Mouse (Mus musculus) stomach, postnatal 0 days (tissue): ENCODE measurements around the gene Cox8a. TPM values are rescaled to one million over a fixed set of nuclear protein-coding genes. Genes with fewer than 3 reads are reported as not detected.
A peak's percentile ranks its signal among the peaks of the same experiment; 100 is the strongest.

ENCODE experiments used
- ATAC-seq: fragments of 200-750 bp; cut with Nextera tagmentation; 2 replicates; pipeline ENCODE4 v1.8.0; 2017; ENCODE audit not compliant: low FRiP score, low TSS enrichment
- DNase-seq: peaks from one replicate; pipeline ENCODE4 v3.0.0-alpha.2; 2016; ENCODE audit warnings: low spot score
- H3K27ac ChIP-seq: fragments of 300-500 bp; sonication (generic); replicated peaks from 2 replicates; pipeline ENCODE4 v1.5.1; 2014; ENCODE audit warnings: mild to moderate bottlenecking, control low read depth
- H3K27me3 ChIP-seq: fragments of 300-500 bp; sonication (generic); 2 replicates; pipeline ENCODE4 v1.6.1; 2014; ENCODE audit warnings: low read length; ENCODE audit not compliant: control insufficient read depth, insufficient read depth
- H3K36me3 ChIP-seq: fragments of 300-500 bp; sonication (generic); 2 replicates; pipeline ENCODE4 v1.6.1; 2014; ENCODE audit warnings: low read length, mixed read lengths; ENCODE audit not compliant: control insufficient read depth, insufficient read depth
- H3K4me1 ChIP-seq: fragments of 300-500 bp; sonication (generic); replicated peaks from 2 replicates; pipeline ENCODE4 v1.6.1; 2014; ENCODE audit warnings: antibody characterized with exemption; ENCODE audit not compliant: control insufficient read depth, insufficient read depth
- H3K4me2 ChIP-seq: fragments of 300-500 bp; sonication (generic); replicated peaks from 2 replicates; pipeline ENCODE4 v1.6.1; 2014; ENCODE audit warnings: low read depth, mild to moderate bottlenecking, control low read depth, moderate library complexity
- H3K4me3 ChIP-seq: fragments of 300-500 bp; sonication (generic); 2 replicates; pipeline ENCODE4 v1.5.1; 2014; ENCODE audit warnings: low read depth, low read length, control low read depth
- H3K9ac ChIP-seq: fragments of 300-500 bp; sonication (generic); 2 replicates; pipeline ENCODE4 v1.6.1; 2014; ENCODE audit warnings: mild to moderate bottlenecking, low read length, control low read depth, mixed read lengths
- H3K9me3 ChIP-seq: fragments of 300-500 bp; sonication (generic); 2 replicates; pipeline ENCODE4 v1.6.1; 2016; ENCODE audit warnings: low read length; ENCODE audit not compliant: control insufficient read depth
- CTCF ChIP-seq: IDR thresholded peaks from 2 replicates; pipeline ENCODE4 v1.5.1; 2016; ENCODE audit warnings: antibody characterized with exemption, low read depth, mild to moderate bottlenecking, moderate library complexity
- EP300 ChIP-seq: optimal IDR thresholded peaks from 2 replicates; pipeline ENCODE3; 2016; ENCODE audit warnings: antibody characterized with exemption
- WGBS: fragments of 180-500 bp; shearing (Covaris S2); extraction: QIAGEN DNeasy Blood & Tissue Kit; methylation state at CpG from one replicate; pipeline ENCODE4 v1.1.7; 2014; 5-methylcytosine and 5-hydroxymethylcytosine counted together
- polyA plus RNA-seq: library from polyadenylated mRNA; unstranded; fragments of >200 nt; fragmentation: Nextera tagmentation; extraction: Ambion mirVana; gene quantifications from 2 replicates; pipeline ENCODE4 v1.2.1, GENCODE M21; 2015

The Cox8a gene
- polyA plus RNA-seq, 1 experiment from 2014 or later, result 1,766 TPM

DNA sequence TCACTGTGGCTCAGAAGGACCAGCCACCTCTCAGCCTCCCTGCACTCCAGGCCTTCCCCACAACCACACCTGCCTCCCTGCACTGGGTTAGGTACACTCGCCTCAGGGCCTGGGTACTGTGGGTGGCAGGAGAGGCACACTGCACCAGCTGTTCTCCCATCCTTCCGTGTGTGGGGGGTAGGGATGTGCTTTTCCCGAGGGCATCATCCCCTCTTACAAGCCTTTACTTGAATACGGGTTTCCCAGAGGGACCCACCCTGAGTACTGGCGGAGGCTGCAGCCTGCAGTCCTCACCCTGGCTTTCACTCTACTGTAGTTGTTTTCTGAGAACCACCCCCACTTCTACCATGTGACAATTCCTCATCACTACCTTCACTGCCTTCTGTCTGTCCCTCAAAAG lies 30.3 kb downstream of the Cox8a start:
- DNase-seq, result no peak
- Histone ChIP-seq H3K27me3 (no peaks in the 10 kb centered on the region), H3K4me3 (no peak overlapping the region), H3K27ac (no peak overlapping the region), H3K9ac (no peak overlapping the region), H3K4me1 (0 out of 2 replicates have a peak, but pooled peaks cover under 1% of the 10 kb centered on the region), H3K9me3 (no peaks in the 10 kb centered on the region), H3K36me3 (no peaks in the 10 kb centered on the region), H3K4me2 (no peak overlapping the region)
- TF ChIP-seq CTCF, result no peak
- TF ChIP-seq EP300, result no peak
- WGBS, result 58% methylated on average over 5 of the region's 5 CpGs
- no peak for ATAC-seq

DNA sequence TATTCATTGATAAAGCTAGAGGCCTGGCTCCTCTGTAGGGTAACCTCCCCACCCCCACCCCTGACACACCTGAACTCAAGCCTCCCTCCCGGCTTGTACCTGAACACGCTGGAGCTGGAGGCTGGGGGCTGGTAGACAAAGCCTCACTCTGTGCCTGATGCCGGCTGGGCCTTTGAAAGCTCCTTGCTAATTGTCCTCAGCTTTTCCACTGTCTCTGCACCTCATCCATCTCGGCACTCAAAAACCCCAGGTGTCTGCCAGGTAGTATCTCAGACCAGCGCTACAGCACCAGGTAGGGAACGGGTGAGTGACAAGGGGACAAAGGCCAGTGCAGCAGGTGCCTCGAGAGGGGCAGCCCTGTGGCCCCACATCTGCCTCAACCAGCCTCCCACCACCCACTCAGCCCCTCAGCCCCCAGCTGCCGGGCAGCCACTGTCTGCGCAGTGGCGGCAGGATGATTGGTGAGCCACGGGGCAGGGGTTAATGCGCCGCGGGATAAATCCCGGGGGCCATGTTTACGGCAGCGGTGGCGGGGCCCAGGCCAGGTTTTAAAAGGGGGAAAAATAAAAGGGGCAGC lies 31.6 kb downstream of the Cox8a start:
- Histone ChIP-seq H3K36me3 (no peaks in the 10 kb centered on the region), H3K27me3 (no peaks in the 10 kb centered on the region), H3K27ac (no peak overlapping the region), H3K4me2 (no peak overlapping the region), H3K4me3 (no peak overlapping the region), H3K9ac (no peak overlapping the region), H3K4me1 (0 out of 2 replicates have a peak, but pooled peaks cover 3% of the 10 kb centered on the region), H3K9me3 (no peaks in the 10 kb centered on the region)
- no peak for DNase-seq
- TF ChIP-seq CTCF (no peak), EP300 (no peak)
- no peak for ATAC-seq
- WGBS, result 24% methylated on average over 18 of the region's 18 CpGs

DNA sequence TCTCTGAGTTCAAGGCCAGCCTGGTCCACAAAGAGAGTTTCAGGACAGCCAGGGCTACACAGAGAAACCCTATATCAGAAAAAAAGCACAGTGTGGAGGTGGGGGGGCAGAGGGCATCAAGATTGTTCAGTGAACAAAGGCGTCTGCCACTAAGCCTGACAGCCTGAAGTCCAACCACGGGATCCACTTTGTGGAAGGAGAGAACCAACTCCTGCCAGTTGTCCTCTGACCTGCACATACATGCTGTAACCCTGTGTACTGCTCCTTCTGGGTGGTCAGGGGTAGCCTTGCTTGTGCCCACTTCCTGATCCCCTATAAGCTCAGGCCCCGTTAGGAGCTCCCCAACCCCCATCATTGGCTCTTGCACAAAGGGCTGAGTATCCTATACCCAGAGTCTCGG lies 32.4 kb downstream of the Cox8a start:
- Histone ChIP-seq H3K9ac (no peak overlapping the region), H3K4me3 (no peak overlapping the region), H3K36me3 (no peaks in the 10 kb centered on the region), H3K27me3 (no peaks in the 10 kb centered on the region), H3K4me1 (0 out of 2 replicates have a peak, but pooled peaks cover 3% of the 10 kb centered on the region), H3K27ac (no peak overlapping the region), H3K4me2 (no peak overlapping the region), H3K9me3 (no peaks in the 10 kb centered on the region)
- DNase-seq (no peak), ATAC-seq (no peak)
- 57% methylated on average over 4 of the region's 4 CpGs for WGBS
- no peak for TF ChIP-seq CTCF
- TF ChIP-seq EP300, result no peak

DNA sequence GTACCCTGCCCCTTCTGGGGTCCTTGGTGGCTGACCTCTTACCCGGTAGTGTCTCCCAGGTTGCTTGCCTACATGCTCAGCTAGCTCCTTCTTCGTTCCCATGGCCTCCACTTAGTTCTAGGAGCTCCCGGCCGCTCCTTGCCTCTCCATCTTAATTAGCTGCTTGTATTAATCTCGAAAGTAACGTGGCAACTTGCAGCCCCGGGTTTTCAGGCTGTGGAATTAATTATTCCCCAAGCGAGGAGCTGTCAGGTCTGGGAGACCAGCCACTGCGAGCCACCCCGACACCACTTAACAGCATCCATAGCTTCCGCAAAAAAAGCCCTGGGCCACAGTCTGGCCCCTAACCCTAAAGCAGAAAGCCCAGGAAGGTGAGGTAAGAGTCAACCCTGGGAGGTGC lies 34.0 kb downstream of the Cox8a start:
- ATAC-seq (no peak), DNase-seq (no peak)
- TF ChIP-seq EP300 (no peak), CTCF (no peak)
- H3K4me1 ChIP-seq, result 0 out of 2 replicates have a peak, but pooled peaks cover 3% of the 10 kb centered on the region
- no peak overlapping the region for H3K27ac ChIP-seq
- H3K4me2 ChIP-seq, result no peak overlapping the region
- H3K9me3 ChIP-seq, result no peaks in the 10 kb centered on the region
- H3K9ac ChIP-seq, result no peak overlapping the region
- no peaks in the 10 kb centered on the region for H3K27me3 ChIP-seq
- H3K36me3 ChIP-seq, result no peaks in the 10 kb centered on the region
- H3K4me3 ChIP-seq, result no peak overlapping the region
- WGBS, result 71% methylated on average over 11 of the region's 11 CpGs

DNA sequence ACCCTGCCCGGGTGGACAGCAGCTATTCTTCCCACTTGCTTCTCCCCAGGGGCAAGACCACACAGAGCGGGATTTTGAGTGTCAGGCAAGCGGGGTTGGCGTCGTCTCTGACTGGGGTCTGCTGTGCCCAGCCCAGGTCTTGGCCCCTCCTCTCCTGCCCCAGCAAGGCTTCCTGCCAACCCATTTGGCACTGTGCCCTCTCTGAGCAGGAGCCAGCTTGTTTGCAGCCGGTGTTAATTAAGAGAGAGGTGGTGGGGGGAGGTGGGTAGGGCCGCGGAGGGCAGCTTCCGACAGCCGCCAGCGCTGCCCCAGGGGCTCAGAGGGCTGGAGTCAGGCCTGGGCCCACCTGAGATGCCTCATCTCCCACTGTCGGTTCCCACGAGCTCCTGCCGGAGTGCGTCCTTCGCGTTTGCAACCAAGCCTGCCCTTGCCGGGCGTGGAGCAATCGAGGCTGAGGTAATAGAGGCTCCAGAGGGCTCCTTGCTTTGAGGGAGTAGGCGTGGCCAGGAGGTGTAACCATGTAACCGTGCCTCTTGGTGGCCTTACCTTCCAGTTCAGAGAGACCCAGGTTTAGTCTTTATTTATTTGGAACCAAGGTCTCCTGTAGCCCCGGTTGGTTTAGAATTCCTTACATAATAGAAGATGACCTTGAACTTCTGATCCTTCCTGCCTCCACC lies 35.0 kb downstream of the Cox8a start:
- Histone ChIP-seq H3K4me2 (peak overlapping the region; percentile 54), H3K27me3 (no peaks in the 10 kb centered on the region), H3K9ac (peak overlapping the region; percentile 48; the same call in 1 of the 2 replicates), H3K36me3 (no peaks in the 10 kb centered on the region), H3K4me3 (peak overlapping the region; percentile 17; the same call in 1 of the 2 replicates), H3K27ac (peak overlapping the region; percentile 61), H3K4me1 (0 out of 2 replicates have a peak, but pooled peaks cover 3% of the 10 kb centered on the region), H3K9me3 (no peaks in the 10 kb centered on the region)
- ATAC-seq (peak; percentile 70), DNase-seq (peak; percentile 81)
- TF ChIP-seq CTCF (no peak), EP300 (no peak)
- WGBS, result 11% methylated on average over 23 of the region's 23 CpGs

DNA sequence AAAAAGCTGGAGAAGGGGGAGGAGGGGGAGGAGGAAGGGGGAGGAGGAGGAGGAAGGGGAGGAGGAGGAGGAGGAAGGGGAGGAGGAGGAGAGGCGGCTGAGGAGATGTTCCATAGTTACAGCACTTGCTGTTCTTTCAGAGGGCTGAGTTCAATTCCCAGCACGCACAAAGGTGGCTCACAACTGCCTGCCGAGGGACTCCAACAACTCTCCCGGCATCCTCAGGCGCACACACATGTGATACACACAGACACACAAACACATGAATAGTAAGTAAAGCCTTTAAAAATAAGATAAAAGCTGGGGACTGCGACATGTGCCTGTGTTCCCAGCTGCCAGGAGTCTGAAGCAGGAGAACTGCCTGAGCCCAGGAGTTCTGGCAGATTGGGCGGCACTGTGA lies 35.9 kb downstream of the Cox8a start:
- DNase-seq (no peak), ATAC-seq (no peak)
- Histone ChIP-seq H3K9ac (no peak overlapping the region), H3K9me3 (no peaks in the 10 kb centered on the region), H3K27ac (no peak overlapping the region), H3K4me3 (no peak overlapping the region), H3K36me3 (no peaks in the 10 kb centered on the region), H3K4me1 (0 out of 2 replicates have a peak, but pooled peaks cover 3% of the 10 kb centered on the region), H3K27me3 (no peaks in the 10 kb centered on the region), H3K4me2 (no peak overlapping the region)
- WGBS, result 60% methylated on average over 7 of the region's 7 CpGs
- no peak for TF ChIP-seq CTCF
- TF ChIP-seq EP300, result no peak
